In genomic region chr2:173513977-173514376, GRCm38 (mm10) we compare ENCODE assay signal across 28 mouse cellular contexts. TPM values are rescaled to one million over a fixed set of nuclear protein-coding genes. Genes with fewer than 3 reads are reported as not detected.
"Had no signal": no experiment of that assay in that cellular context is flagged by ENCODE, and none has a peak within 500 bp of the region (broad histone marks: within the 10 kb centered on the region; RNA-seq: fewer than 3 reads in every experiment).

No protein-coding gene starts in this region.

- H3K4me1 ChIP-seq: midbrain, embryonic 10.5 days had no signal

- H3K4me3 ChIP-seq: megakaryocyte, embryonic 14.5 days; midbrain, embryonic 10.5 days; midbrain, embryonic 13.5 days; midbrain, embryonic 15.5 days; myocyte; neural tube, embryonic 13.5 days; neural tube, embryonic 15.5 days had no signal

- ATAC-seq: midbrain, embryonic 13.5 days; midbrain, embryonic 15.5 days had no signal

- DNase-seq: lung, adult 18-20 months; lung, embryonic 14.5 days; lung, postnatal 14 days; lung, postnatal 36 days; retina, postnatal 1 day; right cerebral cortex, adult 18-20 months; right cerebral cortex, postnatal 25 days; right cerebral cortex, postnatal 4 days; spleen, adult 18-20 months; thymus, adult 18-20 months; thymus, postnatal 14 days; thymus, postnatal 36 days had no signal

- H3K27ac ChIP-seq: macrophage; midbrain, embryonic 10.5 days; midbrain, embryonic 13.5 days; midbrain, embryonic 15.5 days; neural tube, embryonic 13.5 days; neural tube, embryonic 15.5 days had no signal

- H3K4me2 ChIP-seq: lung, embryonic 14.5 days; midbrain, embryonic 13.5 days; midbrain, embryonic 15.5 days; neural tube, embryonic 13.5 days; neural tube, embryonic 15.5 days had no signal

- H3K9me3 ChIP-seq: midbrain, embryonic 13.5 days; neural tube, embryonic 15.5 days had no signal

- H3K36me3 ChIP-seq: midbrain, embryonic 10.5 days; midbrain, embryonic 13.5 days; midbrain, embryonic 15.5 days; neural tube, embryonic 13.5 days; neural tube, embryonic 15.5 days had no signal

- H3K27me3 ChIP-seq: midbrain, embryonic 13.5 days; midbrain, embryonic 15.5 days; neural tube, embryonic 13.5 days; neural tube, embryonic 15.5 days had no signal

- H3K9ac ChIP-seq: lung, embryonic 14.5 days; midbrain, embryonic 13.5 days; midbrain, embryonic 15.5 days; neural tube, embryonic 13.5 days; neural tube, embryonic 15.5 days had no signal

RNA-seq across cellular contexts. Expression of gene 1700021F07Rik, which starts 8.4 kb away (rescaled TPM):
- total RNA-seq: megakaryocyte progenitor cell, adult 5-6 weeks had no signal
- polyA plus RNA-seq: liver, embryonic 16.5 days; lung, embryonic 14.5 days; lung, embryonic 16.5 days; macrophage; midbrain, embryonic 10.5 days; midbrain, embryonic 13.5 days; midbrain, embryonic 15.5 days; myocyte; neural tube, embryonic 11.5 days; neural tube, embryonic 13.5 days; neural tube, embryonic 15.5 days; small intestine, adult 2 months; stomach, embryonic 14.5 days; stomach, embryonic 16.5 days; thymus, postnatal 0 days had no signal
